Mouse (Mus musculus): ENCODE measurements at regions not wholly inside any gene's neighbourhood (a gene's known extent, or its start where the extent isn't known, plus 50 kb on each side); places are given as distances from the start of the nearest gene placed in this dataset.

DNA sequence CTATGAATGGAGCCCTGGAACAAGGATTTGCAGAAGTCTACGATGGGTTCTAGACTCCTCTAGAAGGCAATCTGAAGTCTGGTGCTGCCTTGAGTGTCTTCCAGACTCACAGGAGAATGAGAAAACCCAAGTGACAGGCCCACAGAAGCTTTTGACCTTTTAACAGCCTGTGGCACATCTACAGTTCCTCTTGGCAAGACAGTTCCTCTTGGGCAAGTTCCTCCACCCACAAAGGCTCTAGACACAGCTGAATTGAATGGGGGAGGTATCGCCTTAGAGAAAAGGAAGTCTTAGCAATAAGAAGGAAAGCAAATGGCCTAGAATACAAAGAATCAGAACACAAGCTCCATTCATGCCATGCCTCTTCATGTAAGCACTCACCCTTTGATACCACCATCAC is 1402.3 kb upstream of the Lrrc6 start:
- ATAC-seq (replicated peaks; ENCODE audit: poor library complexity): peak; percentile 91

GRCm38 (mm10) chr15:67901191-67901601 is 1400.5 kb upstream of the Lrrc6 start:
- no peak for ATAC-seq (replicated peaks; ENCODE audit: poor library complexity)

DNA sequence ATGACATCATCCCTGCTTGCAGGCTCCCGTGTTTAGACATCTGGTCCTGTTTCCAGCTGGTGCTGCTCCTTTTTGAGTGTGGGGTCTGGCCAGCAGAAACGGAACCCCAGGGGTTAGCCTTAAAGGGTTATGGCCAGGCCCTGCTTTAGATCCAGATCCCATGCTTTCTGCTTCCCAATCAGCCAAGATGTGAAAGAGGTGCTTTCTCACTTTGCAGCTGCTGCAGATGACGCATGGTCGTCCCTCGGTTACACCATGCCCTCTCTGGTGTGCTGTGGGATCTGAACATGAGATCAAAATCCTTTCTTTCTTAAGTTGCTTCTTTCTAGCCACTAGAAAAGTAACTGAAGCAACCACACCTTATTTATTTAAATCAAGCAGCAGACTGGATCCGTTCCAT is 1399.1 kb upstream of the Lrrc6 start:
- ATAC-seq (replicated peaks; ENCODE audit: poor library complexity): no peak

DNA sequence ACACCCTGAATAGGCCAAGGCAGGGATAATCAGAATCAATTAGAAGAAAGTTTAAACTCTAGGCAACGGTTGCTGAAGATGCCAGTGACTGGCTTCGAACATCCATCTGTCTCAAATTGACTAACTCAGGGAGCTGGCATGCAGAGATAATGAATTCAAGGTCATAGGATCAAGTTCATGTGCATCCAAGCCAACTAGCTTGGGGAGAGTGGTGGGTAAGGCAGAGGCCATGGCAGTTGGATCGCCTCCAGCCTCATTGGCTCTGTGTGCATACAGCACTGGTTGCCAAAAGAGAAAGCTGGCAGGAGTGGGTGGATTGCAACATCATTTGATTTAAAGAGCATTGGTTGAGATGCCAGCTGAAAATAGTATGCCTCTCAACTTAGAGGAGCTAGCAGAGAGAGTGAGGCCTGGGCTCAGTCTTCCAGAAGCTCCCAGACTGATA is 1398.3 kb upstream of the Lrrc6 start:
- ATAC-seq (replicated peaks; ENCODE audit: poor library complexity): peak; percentile 42; the same call in 1 of the 2 replicates

DNA sequence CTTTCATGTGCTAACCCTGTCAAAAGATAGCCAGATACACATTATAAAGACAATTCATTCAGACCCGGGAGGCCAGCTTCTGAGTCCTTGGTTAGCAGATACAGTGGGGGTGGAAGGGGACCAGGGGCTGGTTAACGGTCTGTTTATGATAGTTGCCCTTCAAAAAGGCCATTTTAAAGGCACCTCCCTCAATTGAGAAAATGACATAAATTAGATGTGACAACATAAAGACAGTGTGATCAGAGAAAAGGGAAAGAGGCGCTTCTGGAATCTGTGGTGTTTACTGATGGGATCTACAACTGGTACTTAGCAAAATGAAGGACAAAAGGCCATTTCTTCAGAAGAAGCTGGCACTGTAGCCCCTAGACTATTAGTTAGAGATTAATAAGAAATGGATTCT is 1391.4 kb upstream of the Lrrc6 start:
- no peak for ATAC-seq (replicated peaks; ENCODE audit: poor library complexity)

DNA sequence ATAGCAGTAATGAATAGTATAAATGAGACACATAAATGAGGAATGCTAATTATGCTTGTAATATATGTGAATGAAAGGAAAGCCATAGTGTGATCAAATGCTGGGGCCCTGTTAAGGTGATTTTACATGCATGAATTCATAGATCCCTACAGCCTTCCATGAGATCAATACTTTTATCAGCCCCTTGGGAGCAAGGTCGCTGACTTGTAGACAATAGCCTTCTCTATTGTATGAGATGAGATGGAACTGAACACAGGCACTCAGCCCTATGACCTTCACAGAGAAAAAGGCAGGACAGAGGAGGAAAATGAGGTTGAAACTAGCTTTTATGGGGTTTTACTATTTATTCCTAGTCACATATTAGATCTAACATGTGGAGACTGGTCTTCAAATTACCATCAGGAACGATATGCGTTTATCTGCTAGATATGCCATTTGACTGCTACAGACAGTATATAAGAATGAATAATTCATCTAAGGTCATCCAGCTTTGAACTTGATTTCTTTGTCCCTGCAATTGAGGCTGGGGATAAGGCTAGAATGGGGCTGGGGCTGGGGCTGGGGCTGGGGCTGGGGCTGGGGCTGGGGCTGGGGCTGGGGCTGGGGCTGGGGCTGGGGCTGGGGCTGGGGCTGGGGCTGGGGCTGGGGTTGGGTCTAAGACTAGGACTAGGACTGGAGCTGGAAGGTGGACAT is 1390.0 kb upstream of the Lrrc6 start:
- ATAC-seq (replicated peaks; ENCODE audit: poor library complexity): no peak

DNA sequence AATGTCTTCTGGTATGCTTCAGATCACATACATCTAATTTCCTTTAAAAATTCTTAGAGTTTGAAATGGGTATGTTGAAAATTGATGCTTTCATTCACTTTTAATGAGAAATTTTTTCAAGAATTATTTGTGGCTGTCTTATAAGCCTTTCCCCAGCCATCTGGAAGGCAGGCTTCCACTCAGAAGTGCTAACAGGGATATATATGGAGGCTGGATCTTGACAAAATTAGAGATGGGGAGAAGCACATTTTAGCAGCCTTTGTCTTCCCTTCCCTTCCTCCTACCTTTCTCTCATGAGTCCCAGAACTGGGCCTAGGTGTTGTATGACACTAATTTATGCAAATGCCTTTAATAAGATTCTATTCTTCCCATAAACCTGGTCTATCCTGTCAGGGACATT is 1387.8 kb upstream of the Lrrc6 start:
- ATAC-seq (replicated peaks; ENCODE audit: poor library complexity): no peak

DNA sequence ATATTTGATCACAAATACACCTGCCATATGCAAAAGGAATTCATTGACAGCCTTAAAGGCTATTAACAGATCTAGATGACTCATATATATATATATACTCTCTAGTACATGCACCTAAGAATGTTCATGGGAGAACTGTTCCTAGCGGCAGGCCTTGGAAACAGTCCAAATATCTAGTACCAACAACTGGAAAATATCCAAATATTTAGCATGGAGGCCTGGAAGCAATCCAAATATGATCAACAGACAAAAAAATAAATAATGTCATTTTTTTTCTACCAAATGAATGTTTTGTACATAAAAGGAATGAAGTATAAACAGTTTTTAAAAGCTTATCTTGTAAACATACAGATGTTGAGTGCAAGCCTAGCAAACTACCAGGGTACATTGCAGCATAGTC is 1354.6 kb upstream of the Lrrc6 start:
- no peak for ATAC-seq (replicated peaks; ENCODE audit: poor library complexity)

DNA sequence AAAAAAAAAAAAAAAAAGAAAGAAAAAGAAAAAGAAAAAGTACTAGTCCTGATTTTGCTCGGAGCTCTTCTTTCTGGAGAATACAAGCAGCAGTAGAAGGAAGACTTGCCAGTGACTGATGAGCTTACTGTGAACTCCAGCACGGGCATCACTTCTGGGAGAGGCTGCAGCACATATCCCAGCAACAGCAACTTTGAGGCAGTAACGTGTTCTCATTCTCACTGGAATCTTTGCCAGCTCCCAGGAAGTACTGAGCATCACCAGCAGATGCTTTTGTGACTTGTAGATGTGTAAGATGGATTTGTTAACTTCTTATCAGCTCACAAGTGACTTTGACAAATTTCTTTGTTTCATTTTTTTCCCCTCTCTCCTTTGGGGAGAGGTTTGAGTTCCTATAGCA is 1349.4 kb upstream of the Lrrc6 start:
- ATAC-seq (replicated peaks; ENCODE audit: poor library complexity): no peak

DNA sequence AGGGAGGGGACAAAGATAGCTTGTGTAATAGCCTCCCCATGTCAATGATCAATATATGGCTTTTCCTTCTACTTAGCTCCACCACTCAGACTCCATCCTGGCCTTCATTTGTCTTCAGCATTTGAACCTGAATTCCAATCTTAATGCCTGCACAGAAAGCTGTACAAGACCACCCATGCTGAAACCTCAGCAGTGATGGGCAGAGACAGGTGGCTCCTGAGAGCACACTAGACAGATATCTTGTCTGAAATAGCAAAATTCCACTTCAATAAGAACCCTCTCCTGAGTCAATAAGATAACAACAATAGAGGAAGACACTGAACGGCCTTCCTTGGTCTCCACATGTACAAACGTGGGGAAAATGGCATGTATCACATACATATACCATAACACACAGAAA is 1345.0 kb upstream of the Lrrc6 start:
- ATAC-seq (replicated peaks; ENCODE audit: poor library complexity): no peak

- ATAC-seq (replicated peaks; ENCODE audit: poor library complexity): no peak
Measured at GRCm38 (mm10) chr15:67840671-67841070, 1340.0 kb upstream of the Lrrc6 start.

GRCm38 (mm10) chr15:67825796-67826484 is 1325.2 kb upstream of the Lrrc6 start:
- no peak for ATAC-seq (replicated peaks; ENCODE audit: poor library complexity)

DNA sequence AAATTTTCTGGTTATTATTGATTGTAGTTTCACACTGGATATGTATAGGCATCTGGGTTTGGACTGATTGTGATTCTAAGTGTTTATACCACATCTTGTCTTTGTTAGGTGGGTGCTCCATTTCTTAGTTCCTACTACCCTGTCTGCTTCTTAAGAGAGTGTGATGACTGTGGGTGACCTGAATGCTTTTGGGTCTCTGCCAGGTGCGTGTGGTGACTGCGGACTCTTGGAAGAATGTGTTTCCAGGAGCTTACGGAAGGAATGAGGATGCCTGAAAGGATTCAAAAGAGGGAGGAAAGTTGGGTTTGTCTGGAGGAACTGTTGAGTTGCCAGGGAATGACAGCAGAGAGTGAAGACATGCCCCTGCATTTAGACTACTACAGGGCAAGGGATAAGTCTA is 1322.5 kb upstream of the Lrrc6 start:
- ATAC-seq (replicated peaks; ENCODE audit: poor library complexity): no peak

DNA sequence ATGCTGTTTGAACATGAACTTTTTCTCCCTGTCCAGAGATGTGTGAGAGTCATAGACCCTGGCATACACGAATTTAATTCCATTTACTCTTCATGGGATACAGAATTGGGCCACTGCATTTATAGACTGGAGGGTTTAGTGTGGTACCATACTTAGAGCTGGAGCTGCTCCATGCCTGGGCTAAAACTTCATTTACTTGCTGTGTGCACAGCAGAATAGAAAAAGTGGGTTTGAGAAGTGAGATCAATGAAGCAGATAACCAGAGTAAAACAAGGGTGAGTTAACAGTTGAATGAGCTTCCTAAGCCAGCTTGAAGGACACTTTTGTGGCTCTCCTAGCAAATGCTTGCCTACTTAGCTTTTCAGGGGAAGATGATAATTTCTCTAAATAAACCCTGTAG is 1299.2 kb upstream of the Lrrc6 start:
- no peak for ATAC-seq (replicated peaks; ENCODE audit: poor library complexity)

GRCm38 (mm10) chr15:67795578-67795977 is 1294.9 kb upstream of the Lrrc6 start:
- no peak for ATAC-seq (replicated peaks; ENCODE audit: poor library complexity)

DNA sequence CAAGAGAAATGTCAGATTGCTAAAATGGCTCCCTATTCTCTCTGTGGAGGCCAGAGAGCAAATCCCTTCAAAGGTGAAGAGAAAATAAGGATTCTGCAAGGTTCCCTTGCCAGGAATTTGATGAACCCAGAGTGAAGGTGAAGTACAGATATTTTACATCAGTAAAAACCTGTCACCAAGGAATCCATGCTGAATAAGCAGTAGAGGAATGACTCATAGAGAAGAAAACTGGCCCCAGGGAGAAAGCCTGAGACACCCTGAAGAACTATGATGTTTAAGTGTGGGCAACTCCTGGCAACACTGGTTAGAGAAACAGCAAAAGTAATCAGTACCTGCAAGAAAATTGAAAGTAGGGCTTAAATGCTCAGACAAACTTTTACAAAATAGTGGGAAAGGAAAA is 1292.1 kb upstream of the Lrrc6 start:
- ATAC-seq (replicated peaks; ENCODE audit: poor library complexity): no peak

GRCm38 (mm10) chr15:67788587-67788986 is 1287.9 kb upstream of the Lrrc6 start:
- no peak for ATAC-seq (replicated peaks; ENCODE audit: poor library complexity)

DNA sequence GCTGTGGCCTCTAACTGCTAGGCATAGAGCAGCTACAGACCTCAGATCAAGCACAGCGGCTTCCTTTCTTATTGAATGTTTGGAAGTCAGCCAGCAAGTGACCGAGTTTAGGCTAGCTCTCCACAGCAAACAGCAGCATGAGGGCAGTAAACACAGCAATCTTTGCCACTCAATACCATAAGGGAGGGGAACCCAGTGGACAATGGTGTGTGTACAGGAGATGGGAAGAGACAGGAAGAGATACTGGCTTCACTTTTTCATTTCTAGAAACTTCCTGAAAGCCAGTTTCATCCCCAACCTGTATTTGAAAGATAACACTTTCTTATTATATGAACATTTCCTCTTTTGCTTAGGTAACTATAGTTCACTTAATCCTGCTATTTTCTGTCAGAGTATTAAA is 1284.9 kb upstream of the Lrrc6 start:
- ATAC-seq (replicated peaks; ENCODE audit: poor library complexity): peak; percentile 43

- no peak for ATAC-seq (replicated peaks; ENCODE audit: poor library complexity)
Measured at GRCm38 (mm10) chr15:67783754-67784153, 1283.0 kb upstream of the Lrrc6 start.

GRCm38 (mm10) chr15:67782505-67782904 is 1281.8 kb upstream of the Lrrc6 start:
- ATAC-seq (replicated peaks; ENCODE audit: poor library complexity): no peak

- ATAC-seq (replicated peaks; ENCODE audit: poor library complexity): peak; percentile 77
Measured at GRCm38 (mm10) chr15:67780856-67781255, 1280.1 kb upstream of the Lrrc6 start.

GRCm38 (mm10) chr15:67767624-67768023 is 1266.9 kb upstream of the Lrrc6 start:
- peak; percentile 57 for ATAC-seq (replicated peaks; ENCODE audit: poor library complexity)

DNA sequence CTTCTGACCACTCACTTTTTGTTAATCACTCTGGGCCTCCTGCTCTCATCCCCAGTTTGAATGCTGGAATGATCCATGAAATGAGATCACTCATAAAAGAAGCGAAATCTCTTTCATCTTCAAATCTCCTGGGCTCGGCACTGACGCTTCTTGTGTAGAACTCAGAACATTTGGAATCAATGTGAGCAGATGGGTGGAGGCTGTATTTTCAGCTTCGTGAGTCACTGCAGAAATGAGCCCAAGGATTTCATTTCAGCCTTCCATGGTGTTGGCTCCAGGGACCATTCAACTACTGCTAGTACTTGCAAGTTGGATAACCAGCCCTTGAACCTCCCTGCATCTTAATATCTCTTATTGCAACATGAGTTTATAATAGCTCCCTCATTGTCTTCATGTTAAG is 1258.5 kb upstream of the Lrrc6 start:
- ATAC-seq (replicated peaks; ENCODE audit: poor library complexity): no peak

Data from megakaryocyte progenitor cell, adult 5-6 weeks (primary cell).